Mouse (Mus musculus) heart, adult 2 months (tissue): ENCODE measurements around the gene Akt1s1. TPM values are rescaled to one million over a fixed set of nuclear protein-coding genes. Genes with fewer than 3 reads are reported as not detected.

Experiments
- DNase-seq, 2 experiments: peaks; one replicate each; pipeline ENCODE4 v3.0.0; 2021
- H3K27ac ChIP-seq: fragments of 200-600 bp; 2 replicates; pipeline ENCODE4 v1.8.1; 2022
- H3K27me3 ChIP-seq: fragments of 200-500 bp; 2 replicates; pipeline ENCODE4 v1.6.1; 2012; ENCODE audit warnings: mild to moderate bottlenecking, low read length, inconsistent platforms, mixed read lengths; ENCODE audit not compliant: control insufficient read depth, insufficient read depth
- H3K36me3 ChIP-seq: fragments of 200-500 bp; 2 replicates; pipeline ENCODE4 v1.6.1; 2012; ENCODE audit warnings: low read length, inconsistent platforms; ENCODE audit not compliant: control insufficient read depth, insufficient read depth
- H3K4me1 ChIP-seq: fragments of 200-500 bp; 2 replicates; pipeline ENCODE4 v1.6.1; 2011; ENCODE audit warnings: low read length; ENCODE audit not compliant: control insufficient read depth, insufficient read depth
- H3K4me3 ChIP-seq: fragments of 200-600 bp; 2 replicates; pipeline ENCODE4 v1.8.1; 2022
- H3K79me2 ChIP-seq: fragments of 200-500 bp; replicated peaks from 2 replicates; pipeline ENCODE4 v1.6.1; 2012; ENCODE audit warnings: mild to moderate bottlenecking, inconsistent platforms, low read length, moderate library complexity, mixed read lengths; ENCODE audit not compliant: control insufficient read depth, insufficient read depth
- H3K9ac ChIP-seq: fragments of 200-500 bp; 2 replicates; pipeline ENCODE4 v1.6.1; 2012; ENCODE audit warnings: low read depth, mild to moderate bottlenecking, control low read depth, inconsistent platforms, low read length, mixed read lengths
- CTCF ChIP-seq: fragments of 200-600 bp; IDR thresholded peaks from 2 replicates; pipeline ENCODE4 v1.8.1; 2022; ENCODE audit warnings: antibody characterized with exemption, mild to moderate bottlenecking, moderate library complexity
- EP300 ChIP-seq: fragments of 200-500 bp; IDR thresholded peaks from 2 replicates; pipeline ENCODE4 v1.6.1; 2011; ENCODE audit warnings: low read depth, low read length, control low read depth; ENCODE audit not compliant: insufficient read depth
- POLR2A ChIP-seq: fragments of 200-500 bp; IDR thresholded peaks from 2 replicates; pipeline ENCODE4 v1.6.1; 2011; ENCODE audit warnings: mild to moderate bottlenecking, low read depth, low read length, control low read depth; ENCODE audit not compliant: insufficient read depth
- WGBS: fragments of 180-500 bp; shearing (Covaris S2); methylation state at CpG from one replicate; pipeline ENCODE4 v1.1.7; 2018; 5-methylcytosine and 5-hydroxymethylcytosine counted together
- intact Hi-C: fragments of 180-260 bp; cut with DNase I; formaldehyde crosslinking; loops from one replicate; pipeline ENCODE4 v1.15.1; 2025
- polyA plus RNA-seq: library from polyadenylated mRNA; depleted of rRNA; stranded (reverse); fragments of >200 nt; gene quantifications from 2 replicates; pipeline ENCODE4 v1.2.3, GENCODE M21; 2012
- total RNA-seq, 2 experiments: library from RNA; stranded (reverse); gene quantifications; 2 replicates each; pipeline ENCODE4 v1.2.3; 2021

Akt1s1 gene
- total and polyA plus RNA-seq, 3 experiments, result 62.6 to 72.8 (median 63.0) TPM

DNA sequence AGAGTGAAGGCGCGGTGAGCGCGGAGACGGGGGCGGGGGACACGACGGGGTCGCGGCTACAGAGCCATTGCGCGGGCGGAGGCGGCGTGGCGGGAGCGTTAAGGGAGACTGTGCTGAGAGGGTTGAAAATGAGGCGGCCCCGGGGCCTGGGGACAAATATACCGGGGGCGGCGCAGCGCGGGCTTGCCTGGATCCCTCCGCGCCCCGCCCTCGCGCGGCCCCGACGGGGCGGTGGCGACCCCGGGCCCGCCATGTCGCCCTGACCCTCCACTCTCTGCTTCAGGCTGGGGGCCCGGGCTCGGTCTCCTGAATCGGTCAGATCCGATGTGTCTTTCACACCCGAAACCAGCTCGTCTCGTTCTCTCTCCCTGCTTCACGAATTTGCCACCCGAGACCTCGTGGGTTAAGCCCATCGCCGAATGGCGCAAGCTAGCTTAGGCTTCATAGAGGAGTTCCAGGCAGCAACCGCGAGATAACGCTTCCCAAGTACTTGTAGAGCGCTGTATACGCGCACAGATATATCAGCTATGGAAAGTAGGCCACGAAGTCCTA is 32.2 kb upstream of the Akt1s1 start, which contains the start of gene Atf5:
Gene Atf5, minus strand, starts transcription at position 189 of the 552 bp plus-strand sequence.
- Histone ChIP-seq H3K79me2 (peaks cover 3% of the 10 kb centered on the region), H3K4me3 (peak within 1 kb of the TSS; percentile 81), H3K9ac (peak within 1 kb of the TSS; percentile 97), H3K4me1 (peaks cover 21% of the 10 kb centered on the region), H3K27me3 (no peaks in the 10 kb centered on the region), H3K27ac (peak within 1 kb of the TSS; percentile 93), H3K36me3 (peaks cover 14% of the 10 kb centered on the region)
- DNase-seq, result peak; percentile 83
- no peak for TF ChIP-seq EP300
- TF ChIP-seq POLR2A, result 0 out of 2 replicates have a peak, but pooled peaks have one; percentile 12
- no peak for TF ChIP-seq CTCF
- intact Hi-C loops, result loop anchor here (2.0 to 10.0 kb wide), 2 partner anchors 76 to 442 kb away; partner anchors contain the start of gene Med25
- WGBS, result under 1% methylated on average over 55 of the region's 57 CpGs

DNA sequence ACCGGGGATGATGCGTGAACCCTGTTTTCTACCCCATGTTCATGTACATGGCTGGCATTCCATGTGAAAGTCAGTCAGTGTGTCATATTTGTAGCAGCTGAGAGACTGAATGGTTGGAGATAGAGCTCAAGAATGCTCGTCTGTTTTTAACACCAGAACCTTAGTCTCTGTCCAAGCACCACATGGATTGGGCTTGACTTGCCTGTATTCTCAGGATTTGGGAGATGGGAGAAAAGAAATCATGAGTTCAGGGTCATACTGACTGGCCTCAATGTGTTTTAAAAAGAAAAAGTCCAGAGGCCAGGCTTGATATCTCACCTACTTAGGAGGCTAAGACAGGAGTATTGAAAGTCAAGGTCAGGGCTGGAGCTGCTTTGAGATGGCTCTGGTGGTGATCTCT is 31.4 kb upstream of the Akt1s1 start:
- Histone ChIP-seq H3K9ac (peak overlapping the region; percentile 97), H3K79me2 (peaks cover 3% of the 10 kb centered on the region), H3K4me1 (peaks cover 21% of the 10 kb centered on the region), H3K27ac (peak overlapping the region; percentile 93), H3K4me3 (peak overlapping the region; percentile 81), H3K36me3 (peaks cover 14% of the 10 kb centered on the region), H3K27me3 (no peaks in the 10 kb centered on the region)
- WGBS, result 4% methylated on average over 3 of the region's 3 CpGs
- intact Hi-C loops, result loop anchor here (2.0 to 10.0 kb wide), 2 partner anchors 75 to 443 kb away; partner anchors contain the start of gene Med25
- DNase-seq, result no peak
- TF ChIP-seq CTCF (no peak), POLR2A (no peak), EP300 (no peak)

DNA sequence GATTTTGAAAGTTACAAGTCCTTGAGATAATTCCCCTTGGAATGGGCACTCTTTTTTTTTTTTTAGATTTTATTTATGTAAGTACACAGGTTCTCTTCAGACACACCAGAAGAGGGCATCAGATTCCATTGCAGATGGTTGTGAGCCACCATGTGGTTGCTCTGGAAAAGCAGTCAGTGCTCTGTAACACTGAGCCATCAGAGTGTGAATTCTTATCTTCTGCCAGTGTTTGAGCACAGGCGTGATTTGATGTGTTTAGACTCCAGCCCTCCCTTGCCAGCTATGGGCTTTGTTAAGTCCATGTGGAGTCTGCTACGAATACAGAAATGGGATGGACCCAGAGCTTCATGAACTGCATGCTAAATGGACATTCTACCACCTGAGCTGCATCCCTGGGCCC is 30.6 kb upstream of the Akt1s1 start:
- Histone ChIP-seq H3K27me3 (no peaks in the 10 kb centered on the region), H3K36me3 (peaks cover 14% of the 10 kb centered on the region), H3K4me1 (peaks cover 21% of the 10 kb centered on the region), H3K27ac (peak overlapping the region; percentile 93), H3K4me3 (no peak overlapping the region; the same call in 1 of the 2 replicates), H3K9ac (no peak overlapping the region), H3K79me2 (peaks cover 3% of the 10 kb centered on the region)
- DNase-seq, result peak; percentile 7 to 23
- intact Hi-C loops, result loop anchor here (10.0 kb wide), 1 partner anchor 443 kb away; no protein-coding TSS in a partner anchor
- 16% methylated on average over 2 of the region's 2 CpGs for WGBS
- no peak for TF ChIP-seq EP300
- no peak for TF ChIP-seq POLR2A
- TF ChIP-seq CTCF, result peak; percentile 53

DNA sequence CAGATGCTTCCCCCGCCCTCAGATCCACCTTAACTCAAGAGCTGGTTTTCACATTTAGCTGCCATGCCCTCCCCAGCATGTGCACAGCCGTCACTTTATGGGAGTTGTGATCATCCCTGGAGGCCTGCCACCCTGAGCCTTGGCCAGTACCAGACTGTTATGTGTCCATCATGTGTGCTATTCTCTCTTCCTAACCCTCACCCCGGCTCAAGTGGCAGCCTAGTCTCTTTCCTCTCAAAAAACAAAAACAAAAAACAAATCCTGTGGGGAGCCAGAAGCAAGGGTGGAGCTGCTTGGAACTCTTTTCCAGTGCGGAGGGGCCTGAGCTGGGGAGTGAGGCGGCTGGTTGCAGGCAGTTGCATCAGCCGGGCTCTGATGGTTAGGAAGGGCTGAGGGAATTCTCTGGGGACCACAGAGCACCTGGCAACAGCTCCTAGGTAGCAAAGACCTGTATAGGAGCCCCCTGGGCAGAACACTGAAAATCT is 30.0 kb upstream of the Akt1s1 start:
- Histone ChIP-seq H3K4me1 (peaks cover 21% of the 10 kb centered on the region), H3K4me3 (peak overlapping the region; percentile 14; the same call in 1 of the 2 replicates)
- intact Hi-C loops, result loop anchor here (10.0 kb wide), 1 partner anchor 444 kb away; no protein-coding TSS in a partner anchor

DNA sequence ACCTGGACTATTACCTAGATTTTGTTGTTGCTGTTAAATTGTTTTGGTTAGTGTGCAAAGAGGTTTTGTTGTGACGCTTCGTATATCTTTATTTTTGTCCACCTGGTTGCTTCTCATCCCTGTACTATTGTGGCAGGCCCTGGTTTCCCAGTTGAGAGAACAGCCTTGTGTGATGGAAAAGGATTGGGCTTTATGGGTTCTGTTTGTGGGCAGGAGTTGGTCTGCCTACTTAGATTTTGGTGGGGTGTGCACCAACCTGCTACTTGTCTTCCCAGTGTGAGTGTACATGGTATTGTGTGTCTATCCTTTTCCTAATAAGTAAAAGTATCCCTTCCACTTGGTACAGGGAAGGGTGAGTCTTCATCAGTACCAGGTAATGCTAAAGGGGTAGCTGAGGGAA is 29.4 kb upstream of the Akt1s1 start:
- H3K27me3 ChIP-seq, result no peaks in the 10 kb centered on the region
- peak overlapping the region; percentile 93 for H3K27ac ChIP-seq
- intact Hi-C loops, result loop anchor here (10.0 kb wide), 1 partner anchor 445 kb away; no protein-coding TSS in a partner anchor
- no peak overlapping the region for H3K4me3 ChIP-seq
- peaks cover 19% of the 10 kb centered on the region for H3K4me1 ChIP-seq
- H3K9ac ChIP-seq, result no peak overlapping the region
- WGBS, result 88% methylated on average over 2 of the region's 2 CpGs
- TF ChIP-seq CTCF, result no peak
- TF ChIP-seq POLR2A, result no peak
- no peak for TF ChIP-seq EP300
- DNase-seq, result peak; percentile 1 to 12
- peaks cover 14% of the 10 kb centered on the region for H3K36me3 ChIP-seq
- H3K79me2 ChIP-seq, result peaks cover 3% of the 10 kb centered on the region

More for the DNA sequence above, 30.0 kb upstream of the Akt1s1 start:
- 20% methylated on average over 6 of the region's 6 CpGs for WGBS
- no peaks in the 10 kb centered on the region for H3K27me3 ChIP-seq
- peak overlapping the region; percentile 50 for H3K9ac ChIP-seq
- peak overlapping the region; percentile 93 for H3K27ac ChIP-seq
- peaks cover 14% of the 10 kb centered on the region for H3K36me3 ChIP-seq
- peak; percentile 67 to 82 for DNase-seq
- no peak for TF ChIP-seq CTCF
- 0 out of 2 replicates have a peak, but pooled peaks have one; percentile 16 for TF ChIP-seq POLR2A
- peaks cover 3% of the 10 kb centered on the region for H3K79me2 ChIP-seq

DNA sequence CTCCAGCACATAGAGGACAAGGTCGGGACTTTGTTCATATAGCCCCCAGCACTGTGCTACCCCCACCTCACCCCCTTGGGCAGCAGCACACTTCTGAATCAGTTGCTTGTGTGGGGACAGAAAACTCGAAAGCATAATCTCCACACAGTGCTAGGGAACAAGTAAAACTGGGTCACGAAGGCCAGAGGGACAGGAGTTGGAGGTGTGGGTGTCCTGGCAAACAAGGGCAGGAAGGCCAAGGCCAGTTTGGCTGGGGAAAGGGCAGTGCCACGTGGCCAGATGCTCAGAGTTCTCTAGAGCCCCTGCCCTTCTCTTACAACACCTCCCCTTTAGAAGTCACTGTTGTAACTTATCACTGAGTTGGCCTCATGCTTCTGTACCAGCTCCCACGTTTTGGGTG is 28.9 kb upstream of the Akt1s1 start:
- H3K9ac ChIP-seq, result no peak overlapping the region
- H3K4me3 ChIP-seq, result no peak overlapping the region

More for the DNA sequence above, 28.9 kb upstream of the Akt1s1 start:
- Histone ChIP-seq H3K36me3 (peaks cover 14% of the 10 kb centered on the region), H3K79me2 (peaks cover 3% of the 10 kb centered on the region), H3K27ac (peak overlapping the region; percentile 93), H3K27me3 (no peaks in the 10 kb centered on the region), H3K4me1 (peaks cover 19% of the 10 kb centered on the region)
- WGBS, result 19% methylated on average over 5 of the region's 5 CpGs
- TF ChIP-seq POLR2A (no peak), CTCF (no peak), EP300 (no peak)
- intact Hi-C loops, result loop anchor here (5.0 to 10.0 kb wide), 2 partner anchors 168 to 445 kb away; no protein-coding TSS in a partner anchor
- DNase-seq, result peak; percentile 28 to 55
